Mouse (Mus musculus) heart, adult 2 months (tissue): ENCODE data around the gene Cabin1.

Experiments used
- EP300 ChIP-seq: fragments of 200-500 bp; IDR thresholded peaks from 2 replicates; pipeline ENCODE4 v1.6.1; 2011; ENCODE audit warnings: low read depth, low read length, control low read depth; ENCODE audit not compliant: insufficient read depth
- POLR2A ChIP-seq: fragments of 200-500 bp; IDR thresholded peaks from 2 replicates; pipeline ENCODE4 v1.6.1; 2011; ENCODE audit warnings: mild to moderate bottlenecking, low read depth, low read length, control low read depth; ENCODE audit not compliant: insufficient read depth

GRCm38 (mm10) chr10:75743369-75743768, 20.8 kb downstream of the Cabin1 start:
- TF ChIP-seq EP300 (no peak), POLR2A (no peak)
